Mouse (Mus musculus) limb, embryonic 15.5 days (tissue): ENCODE results near the gene Rfxap. TPM values are rescaled to one million over a fixed set of nuclear protein-coding genes. Genes with fewer than 3 reads are reported as not detected.

Experiments
- ATAC-seq: fragments of 200-750 bp; cut with Nextera tagmentation; 2 replicates; pipeline ENCODE4 v1.8.0; 2017; ENCODE audit warnings: low read depth, moderate TSS enrichment; ENCODE audit not compliant: insufficient number of reproducible peaks, low FRiP score, low TSS enrichment
- H3K27ac ChIP-seq: fragments of 300-500 bp; sonication (generic); 2 replicates; pipeline ENCODE4 v1.5.1; 2015; ENCODE audit warnings: moderate library complexity, mild to moderate bottlenecking, inconsistent platforms
- H3K27me3 ChIP-seq: fragments of 300-500 bp; sonication (generic); 2 replicates; pipeline ENCODE4 v1.6.1; 2015; ENCODE audit warnings: inconsistent platforms
- H3K36me3 ChIP-seq: fragments of 300-500 bp; sonication (generic); 2 replicates; pipeline ENCODE4 v1.6.1; 2015; ENCODE audit warnings: inconsistent platforms
- H3K4me1 ChIP-seq: fragments of 300-500 bp; sonication (generic); 2 replicates; pipeline ENCODE4 v1.6.1; 2015; ENCODE audit warnings: inconsistent platforms
- H3K4me2 ChIP-seq: fragments of 300-500 bp; sonication (generic); 2 replicates; pipeline ENCODE4 v1.6.1; 2015; ENCODE audit warnings: mild to moderate bottlenecking, inconsistent platforms
- H3K4me3 ChIP-seq: fragments of 300-500 bp; sonication (generic); 2 replicates; pipeline ENCODE4 v1.5.1; 2015; ENCODE audit warnings: mild to moderate bottlenecking, inconsistent platforms
- H3K9ac ChIP-seq: fragments of 300-500 bp; sonication (generic); 2 replicates; pipeline ENCODE4 v1.6.1; 2015; ENCODE audit warnings: inconsistent platforms
- H3K9me3 ChIP-seq: fragments of 300-500 bp; sonication (generic); 2 replicates; pipeline ENCODE4 v1.6.1; 2016; ENCODE audit warnings: inconsistent platforms
- WGBS: fragments of 180-500 bp; shearing (Covaris S2); methylation state at CpG from one replicate; pipeline ENCODE4 v1.1.7; 2015; 5-methylcytosine and 5-hydroxymethylcytosine counted together
- polyA plus RNA-seq: library from polyadenylated mRNA; unstranded; fragments of >200 nt; fragmentation: Nextera tagmentation; extraction: Ambion mirVana; gene quantifications from 2 replicates; pipeline ENCODE4 v1.2.1, GENCODE M21; 2015

Rfxap gene
- 26.3 and 37.5 TPM in 2 replicates for polyA plus RNA-seq

DNA sequence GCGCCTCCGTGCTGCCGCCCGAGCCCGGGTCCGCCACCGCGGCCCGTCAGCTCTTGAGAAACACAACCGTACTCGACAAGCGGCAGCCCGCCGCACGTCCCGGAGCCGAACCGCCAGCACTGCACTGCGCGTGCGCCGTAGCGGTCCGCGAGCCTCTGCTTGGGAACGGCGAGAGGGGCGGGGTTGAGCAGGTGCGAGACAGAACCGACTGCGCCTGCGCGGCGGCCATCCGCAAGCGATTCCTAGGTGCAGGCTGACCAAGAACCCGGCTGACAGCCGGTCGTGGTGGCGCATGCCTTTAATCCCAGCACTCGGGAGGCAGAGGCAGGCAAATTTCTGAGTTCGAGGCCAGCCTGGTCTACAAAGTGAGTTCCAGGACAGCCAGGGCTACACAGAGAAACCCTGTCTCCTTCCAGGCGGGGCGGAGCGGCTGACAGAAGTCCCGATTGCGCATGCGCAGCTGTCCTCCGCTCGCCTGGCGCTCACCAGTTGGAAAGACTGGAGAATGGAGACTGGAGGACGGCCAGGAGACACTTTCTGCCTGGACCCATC lies at the start of gene Rfxap:
TSS of gene Rfxap (minus strand) at position 126 of the 552 bp plus-strand sequence.
- H3K4me1 ChIP-seq: peaks cover 17% of the 10 kb centered on the region
- ATAC-seq: peak; percentile 90
- peaks cover 13% of the 10 kb centered on the region for H3K36me3 ChIP-seq
- H3K27me3 ChIP-seq: no peaks in the 10 kb centered on the region
- H3K4me2 ChIP-seq: peak within 1 kb of the TSS; percentile 88
- H3K9ac ChIP-seq: peak within 1 kb of the TSS; percentile 98
- H3K4me3 ChIP-seq: peak within 1 kb of the TSS; percentile 85
- H3K27ac ChIP-seq: peak within 1 kb of the TSS; percentile 95
- WGBS: under 1% methylated on average over 52 of the region's 52 CpGs
- no peaks in the 10 kb centered on the region for H3K9me3 ChIP-seq

DNA sequence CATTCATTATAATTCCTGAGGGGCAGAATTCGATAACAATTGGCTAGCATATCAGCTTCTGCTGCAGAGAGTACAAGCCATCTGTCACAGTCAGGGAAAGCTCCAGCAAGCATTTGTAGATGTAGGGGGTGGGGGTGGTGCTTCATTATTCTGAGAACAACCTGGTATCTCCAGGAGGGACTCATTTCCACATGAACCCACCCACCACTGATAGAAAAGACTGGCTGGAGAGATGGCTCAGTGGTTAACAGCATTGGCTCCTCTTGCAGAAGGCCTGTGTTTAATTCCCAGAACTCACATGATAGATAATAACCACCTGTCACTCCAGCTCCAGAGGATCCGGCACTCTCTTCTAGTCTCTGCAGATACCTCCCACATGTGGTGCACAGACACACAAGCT lies 27.8 kb upstream of the Rfxap start:
- Histone ChIP-seq H3K4me3 (no peak overlapping the region), H3K9me3 (no peaks in the 10 kb centered on the region), H3K27ac (no peak overlapping the region), H3K4me2 (no peak overlapping the region), H3K9ac (no peak overlapping the region), H3K36me3 (no peaks in the 10 kb centered on the region), H3K4me1 (no peaks in the 10 kb centered on the region), H3K27me3 (no peaks in the 10 kb centered on the region)
- WGBS: 49% methylated on average over 2 of the region's 2 CpGs
- no peak for ATAC-seq

- Histone ChIP-seq H3K4me2 (no peak overlapping the region), H3K9ac (no peak overlapping the region), H3K27me3 (no peaks in the 10 kb centered on the region), H3K27ac (no peak overlapping the region), H3K36me3 (no peaks in the 10 kb centered on the region), H3K9me3 (no peaks in the 10 kb centered on the region), H3K4me1 (no peaks in the 10 kb centered on the region), H3K4me3 (no peak overlapping the region)
- no peak for ATAC-seq
- WGBS: 70% methylated on average over 3 of the region's 3 CpGs
Observed at GRCm38 (mm10) chr3:54832491-54832890, 24.9 kb upstream of the Rfxap start.

DNA sequence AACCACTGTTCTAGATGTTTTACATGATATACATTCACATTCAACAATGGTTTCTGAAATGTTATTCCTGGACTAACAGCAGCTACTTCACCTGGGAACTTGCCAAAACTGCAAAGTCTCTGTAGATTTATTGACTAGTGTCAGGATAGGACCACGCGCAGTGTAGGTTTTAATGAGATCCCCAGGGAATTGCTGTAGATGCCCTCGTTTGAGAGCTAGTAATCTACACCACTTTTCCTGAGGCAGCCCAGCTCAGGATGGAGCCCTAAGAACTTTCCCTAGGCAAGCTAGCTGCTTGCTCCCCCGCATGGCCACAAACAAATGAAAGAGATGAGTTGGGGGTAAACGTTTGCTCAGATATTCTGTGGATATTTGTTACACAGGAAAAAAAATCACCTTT lies 14.9 kb upstream of the Rfxap start:
- no peaks in the 10 kb centered on the region for H3K4me1 ChIP-seq
- no peak overlapping the region for H3K27ac ChIP-seq
- ATAC-seq: no peak
- no peaks in the 10 kb centered on the region for H3K9me3 ChIP-seq
- WGBS: 36% methylated on average over 5 of the region's 5 CpGs
- no peaks in the 10 kb centered on the region for H3K27me3 ChIP-seq
- H3K4me3 ChIP-seq: no peak overlapping the region
- H3K36me3 ChIP-seq: no peaks in the 10 kb centered on the region
- H3K9ac ChIP-seq: no peak overlapping the region
- H3K4me2 ChIP-seq: no peak overlapping the region

GRCm38 (mm10) chr3:54815292-54815691 lies 7.7 kb upstream of the Rfxap start:
- H3K4me2 ChIP-seq: no peak overlapping the region
- H3K4me3 ChIP-seq: no peak overlapping the region
- no peaks in the 10 kb centered on the region for H3K36me3 ChIP-seq
- no peaks in the 10 kb centered on the region for H3K9me3 ChIP-seq
- H3K27me3 ChIP-seq: no peaks in the 10 kb centered on the region
- no peaks in the 10 kb centered on the region for H3K4me1 ChIP-seq
- no peak for ATAC-seq
- WGBS: 19% methylated on average over 3 of the region's 3 CpGs
- no peak overlapping the region for H3K9ac ChIP-seq
- no peak overlapping the region for H3K27ac ChIP-seq

GRCm38 (mm10) chr3:54814622-54815021 lies 7.0 kb upstream of the Rfxap start:
- H3K4me3 ChIP-seq: no peak overlapping the region
- no peaks in the 10 kb centered on the region for H3K36me3 ChIP-seq
- no peaks in the 10 kb centered on the region for H3K27me3 ChIP-seq
- H3K4me2 ChIP-seq: no peak overlapping the region
- no peak overlapping the region for H3K27ac ChIP-seq
- no peak for ATAC-seq
- no peak overlapping the region for H3K9ac ChIP-seq
- 74% methylated on average over 6 of the region's 6 CpGs for WGBS
- no peaks in the 10 kb centered on the region for H3K9me3 ChIP-seq
- no peaks in the 10 kb centered on the region for H3K4me1 ChIP-seq

GRCm38 (mm10) chr3:54813418-54813988 lies 5.9 kb upstream of the Rfxap start:
- H3K9me3 ChIP-seq: no peaks in the 10 kb centered on the region
- no peaks in the 10 kb centered on the region for H3K27me3 ChIP-seq
- no peak overlapping the region for H3K4me2 ChIP-seq
- no peak overlapping the region for H3K4me3 ChIP-seq
- ATAC-seq: no peak
- no peak overlapping the region for H3K27ac ChIP-seq
- H3K4me1 ChIP-seq: no peaks in the 10 kb centered on the region
- H3K36me3 ChIP-seq: no peaks in the 10 kb centered on the region
- 69% methylated on average over 6 of the region's 6 CpGs for WGBS
- no peak overlapping the region for H3K9ac ChIP-seq

- WGBS: 54% methylated on average over 1 of the region's 1 CpGs
- H3K9ac ChIP-seq: no peak overlapping the region
- H3K9me3 ChIP-seq: no peaks in the 10 kb centered on the region
- H3K4me3 ChIP-seq: no peak overlapping the region
- peaks cover 6% of the 10 kb centered on the region for H3K4me1 ChIP-seq
- H3K27ac ChIP-seq: no peak overlapping the region
- no peaks in the 10 kb centered on the region for H3K27me3 ChIP-seq
- H3K4me2 ChIP-seq: no peak overlapping the region
- ATAC-seq: no peak
- H3K36me3 ChIP-seq: no peaks in the 10 kb centered on the region
Observed at GRCm38 (mm10) chr3:54811616-54812015, 4.0 kb upstream of the Rfxap start.

- H3K27ac ChIP-seq: no peak overlapping the region
- WGBS: 56% methylated on average over 5 of the region's 5 CpGs
- no peak for ATAC-seq
- H3K9ac ChIP-seq: no peak overlapping the region
- H3K9me3 ChIP-seq: no peaks in the 10 kb centered on the region
- peaks cover 4% of the 10 kb centered on the region for H3K36me3 ChIP-seq
- H3K4me2 ChIP-seq: no peak overlapping the region
- no peak overlapping the region for H3K4me3 ChIP-seq
- H3K4me1 ChIP-seq: peaks cover 17% of the 10 kb centered on the region
- H3K27me3 ChIP-seq: no peaks in the 10 kb centered on the region
Observed at GRCm38 (mm10) chr3:54809111-54809510, 1.5 kb upstream of the Rfxap start.

DNA sequence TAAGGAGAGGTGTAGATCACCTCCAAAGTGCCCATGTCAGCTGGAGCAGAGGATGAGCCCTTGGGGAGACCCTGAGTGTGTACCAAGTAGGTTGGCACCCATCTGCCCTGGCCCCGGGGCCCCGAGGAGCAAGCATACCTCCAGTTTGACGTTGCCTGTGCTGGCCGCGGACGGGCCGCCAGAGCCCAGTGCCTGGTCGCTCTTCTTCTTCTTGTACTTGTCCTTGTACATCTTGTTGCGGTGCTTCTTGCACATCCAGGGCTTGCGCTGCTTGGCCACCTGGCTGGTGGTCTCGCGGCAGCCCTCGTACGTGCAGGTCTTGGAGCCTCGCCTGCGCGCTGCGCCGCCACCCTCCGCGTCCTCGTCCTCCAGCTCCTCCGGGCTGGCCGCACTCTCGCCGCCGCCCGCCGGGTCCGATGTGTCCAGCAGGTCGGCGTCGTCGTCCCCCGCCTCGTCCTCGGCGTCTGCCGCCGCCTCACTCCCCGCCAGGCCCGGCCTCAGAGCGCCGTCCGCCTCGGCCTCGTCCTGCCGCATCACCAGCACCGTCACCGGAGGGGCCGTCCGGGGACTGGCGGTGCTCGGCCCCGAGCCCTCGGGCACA lies 430 bp downstream of the Rfxap start:
- under 1% methylated on average over 54 of the region's 56 CpGs for WGBS
- peak overlapping the region; percentile 88 for H3K4me2 ChIP-seq
- H3K4me1 ChIP-seq: peaks cover 17% of the 10 kb centered on the region
- peak overlapping the region; percentile 98 for H3K9ac ChIP-seq
- ATAC-seq: peak; percentile 70
- H3K4me3 ChIP-seq: peak overlapping the region; percentile 85
- peak overlapping the region; percentile 95 for H3K27ac ChIP-seq
- no peaks in the 10 kb centered on the region for H3K27me3 ChIP-seq
- peaks cover 14% of the 10 kb centered on the region for H3K36me3 ChIP-seq
- no peaks in the 10 kb centered on the region for H3K9me3 ChIP-seq

- Histone ChIP-seq H3K4me1 (peaks cover 17% of the 10 kb centered on the region), H3K4me3 (no peak overlapping the region), H3K4me2 (no peak overlapping the region), H3K9me3 (no peaks in the 10 kb centered on the region), H3K27ac (no peak overlapping the region), H3K9ac (no peak overlapping the region), H3K27me3 (no peaks in the 10 kb centered on the region), H3K36me3 (peaks cover 14% of the 10 kb centered on the region)
- WGBS: 93% methylated on average over 8 of the region's 8 CpGs
- ATAC-seq: no peak
Observed at GRCm38 (mm10) chr3:54803713-54804112, 3.9 kb downstream of the Rfxap start.

DNA sequence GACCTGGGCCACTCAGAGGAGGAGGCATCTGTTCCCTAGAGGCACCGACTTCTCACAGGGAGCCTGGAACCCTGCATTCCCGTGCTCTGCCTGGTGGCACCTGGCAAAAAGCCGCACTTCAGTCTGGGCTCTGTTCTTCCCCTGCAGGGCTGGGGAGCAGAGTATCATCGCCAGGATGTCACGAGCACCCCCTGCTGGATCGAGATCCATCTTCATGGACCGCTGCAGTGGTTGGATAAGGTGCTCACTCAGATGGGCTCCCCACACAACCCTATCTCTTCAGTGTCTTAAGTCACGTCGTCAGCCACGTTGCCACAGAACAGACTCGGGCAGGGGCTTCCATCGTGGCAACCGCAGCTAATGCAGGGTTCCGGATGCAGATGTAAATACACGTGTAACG lies 10.4 kb downstream of the Rfxap start:
- ATAC-seq: no peak
- WGBS: 33% methylated on average over 16 of the region's 16 CpGs

More for the DNA sequence above, 10.4 kb downstream of the Rfxap start:
- Histone ChIP-seq H3K27me3 (no peaks in the 10 kb centered on the region), H3K4me1 (no peaks in the 10 kb centered on the region), H3K9ac (no peak overlapping the region), H3K36me3 (peaks cover 15% of the 10 kb centered on the region; the same call in 1 of the 2 replicates), H3K4me3 (no peak overlapping the region), H3K9me3 (no peaks in the 10 kb centered on the region), H3K4me2 (no peak overlapping the region), H3K27ac (no peak overlapping the region)
